Mouse (Mus musculus) liver, adult 2 months (tissue): ENCODE data around the gene Ppp1r9a.

Experiments used
- CTCF ChIP-seq: fragments of 200-500 bp; IDR thresholded peaks from 2 replicates; pipeline ENCODE4 v1.5.1; 2011; ENCODE audit warnings: low read depth, low read length, control low read depth
- POLR2A ChIP-seq: fragments of 200-500 bp; IDR thresholded peaks from 2 replicates; pipeline ENCODE4 v1.6.1; 2011; ENCODE audit warnings: low read length, control low read depth; ENCODE audit not compliant: insufficient read depth; ENCODE audit errors: extremely low read depth

GRCm38 (mm10) chr6:5097309-5097708, 194.6 kb downstream of the Ppp1r9a start:
- TF ChIP-seq CTCF, result no peak
- TF ChIP-seq POLR2A, result no peak
